Mouse (Mus musculus) left cerebral cortex, postnatal 25 days (tissue): ENCODE measurements at regions not wholly inside any gene's neighbourhood (a gene's known extent, or its start where the extent isn't known, plus 50 kb on each side); places are given as distances from the start of the nearest gene placed in this dataset.

Experiments used
- DNase-seq, 2 experiments: peaks; one replicate each; pipeline ENCODE4 v3.0.0; 2022; ENCODE audit warnings: low spot score in 2 of 2, mixed read lengths in 1 of 2
- intact Hi-C: fragments of 180-260 bp; cut with DNase I; formaldehyde crosslinking; loops from one replicate; pipeline ENCODE4 v1.15.1; 2025

- intact Hi-C loops, result loop anchor here (5.0 kb wide), 1 partner anchor 358 kb away; no protein-coding TSS in a partner anchor
- DNase-seq, result peak in 1 of 2 experiments; percentile 35
Measured at GRCm38 (mm10) chr17:14544343-14545002, 149.6 kb downstream of the Thbs2 start.

GRCm38 (mm10) chr17:14541035-14541434 lies 153.0 kb downstream of the Thbs2 start:
- intact Hi-C loops, result no loop called here
- no peak for DNase-seq

DNA sequence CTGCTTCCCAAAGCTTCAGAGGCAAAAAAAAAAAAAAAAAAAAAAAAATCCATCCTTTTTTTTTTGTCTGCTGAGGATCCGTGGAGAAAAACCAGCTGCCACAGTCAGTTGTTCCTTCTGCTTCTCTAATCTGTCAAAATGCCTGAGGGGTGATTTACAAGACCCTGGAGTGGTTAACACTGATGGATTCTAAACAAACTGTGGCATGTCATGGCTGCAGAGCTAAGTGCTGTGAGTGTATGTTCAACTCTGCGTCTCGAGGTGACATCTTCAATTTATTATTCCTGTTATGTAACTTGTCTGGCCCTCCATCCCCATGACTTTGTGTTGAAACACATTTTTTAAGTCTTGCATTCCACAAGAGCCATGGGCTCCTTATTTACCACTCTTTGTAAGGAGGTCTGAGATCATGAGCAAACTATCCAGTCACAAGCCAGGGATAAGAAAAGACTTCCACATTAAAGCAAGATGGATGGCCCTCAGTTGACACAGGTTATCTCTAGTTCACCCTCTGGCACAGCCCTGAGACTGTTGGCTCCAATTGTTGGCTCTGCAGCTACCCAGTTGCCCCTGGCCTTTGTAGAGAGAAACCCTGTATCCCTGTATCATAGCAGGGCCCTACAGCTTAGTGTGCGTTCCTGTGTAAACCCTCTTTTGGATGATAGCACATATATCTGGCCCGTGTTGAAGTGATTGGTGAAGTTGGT lies 153.6 kb downstream of the Thbs2 start:
- intact Hi-C loops, result no loop called here
- DNase-seq, result no peak

DNA sequence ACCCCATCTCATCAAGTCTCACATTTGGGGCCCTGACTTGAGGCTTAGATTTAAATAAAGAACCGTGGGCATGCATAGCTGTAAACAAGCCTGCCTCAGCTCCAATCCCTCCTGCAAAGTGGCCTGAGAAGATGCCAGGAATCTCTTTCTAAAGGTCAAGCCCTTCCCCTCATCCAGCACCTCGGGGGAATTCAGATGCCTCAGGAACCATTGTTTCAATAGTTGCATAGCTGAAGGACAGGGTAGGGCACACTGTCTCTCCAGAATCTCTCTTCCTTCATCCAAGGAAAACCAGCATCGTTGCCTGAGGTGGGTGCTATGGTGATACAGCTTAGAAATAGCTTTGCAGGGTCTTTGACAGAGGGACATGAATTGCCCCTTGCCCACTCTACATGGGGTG lies 154.4 kb downstream of the Thbs2 start:
- intact Hi-C loops, result no loop called here
- no peak for DNase-seq

- peak in 1 of 2 experiments; percentile 21 for DNase-seq
- intact Hi-C loops, result no loop called here
Measured at GRCm38 (mm10) chr17:14539191-14539590, 154.8 kb downstream of the Thbs2 start.

DNA sequence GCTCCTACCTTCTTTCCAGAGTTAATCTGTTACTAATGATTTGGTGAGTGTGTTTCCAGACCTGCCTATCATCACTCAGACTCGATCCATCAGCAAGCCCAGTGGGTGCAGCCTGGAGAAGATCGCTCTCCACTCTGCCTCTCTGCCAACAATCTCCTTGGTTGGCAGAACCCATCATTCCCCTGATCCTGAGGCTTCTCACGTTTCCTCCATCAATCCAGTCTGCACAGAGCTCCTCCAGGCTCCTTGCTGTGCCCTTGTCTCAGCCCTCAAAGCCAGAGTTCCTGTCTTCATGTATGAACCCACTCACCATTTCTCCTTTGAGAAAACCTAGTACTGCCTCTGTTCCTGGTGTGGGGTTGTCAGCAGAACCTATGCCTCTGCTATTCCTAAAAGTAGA lies 155.5 kb downstream of the Thbs2 start:
- DNase-seq, result no peak
- intact Hi-C loops, result no loop called here

DNA sequence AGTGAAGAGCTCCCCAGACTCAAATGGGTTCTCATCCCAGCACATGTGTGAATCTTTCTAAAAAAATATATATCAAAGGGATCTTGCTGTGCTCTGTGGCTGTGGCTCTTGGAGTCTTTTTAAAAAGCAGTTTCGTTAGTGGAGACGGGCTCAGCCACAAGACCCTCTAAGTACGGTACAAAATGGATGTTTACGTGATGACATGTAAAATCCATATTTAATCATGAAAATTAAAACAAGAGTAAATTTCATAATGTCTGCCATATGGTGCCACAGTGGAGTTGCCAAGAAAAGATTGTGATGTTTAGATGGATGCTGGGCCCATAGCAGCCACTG lies 161.1 kb downstream of the Thbs2 start:
- intact Hi-C loops, result no loop called here
- DNase-seq, result no peak

DNA sequence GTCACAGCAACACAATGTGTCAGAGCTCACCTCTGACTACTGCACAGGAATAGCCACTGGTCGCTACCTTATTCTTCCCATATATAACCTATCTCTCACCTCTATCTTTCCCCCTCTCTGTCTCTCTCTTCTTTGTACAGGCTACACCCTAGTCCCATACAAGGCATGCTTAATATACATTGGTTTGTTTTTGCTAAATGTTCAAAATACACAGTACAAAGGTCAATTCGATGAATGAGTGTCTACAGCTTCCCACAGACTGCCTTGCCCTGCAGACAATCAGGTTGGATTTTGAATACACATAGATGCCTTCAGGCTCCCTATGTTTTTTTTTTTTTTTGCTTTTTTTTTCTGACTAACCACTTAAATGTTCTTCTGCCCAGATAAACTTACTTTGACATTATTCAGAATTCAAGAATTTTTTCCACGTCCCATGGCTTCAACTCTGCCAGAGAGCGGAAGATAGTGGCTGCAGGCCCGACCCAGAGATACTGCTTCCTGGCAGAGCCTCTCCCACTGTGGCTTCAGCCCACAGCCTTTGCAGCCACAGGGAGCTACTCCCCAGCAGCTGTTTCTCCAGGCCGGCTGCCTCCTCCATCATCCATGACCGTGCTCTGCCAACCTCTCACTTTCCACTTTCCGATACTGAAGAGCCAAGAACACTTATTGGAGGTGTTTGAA lies 161.6 kb downstream of the Thbs2 start:
- intact Hi-C loops, result no loop called here
- peak in 1 of 2 experiments; percentile 58 for DNase-seq

DNA sequence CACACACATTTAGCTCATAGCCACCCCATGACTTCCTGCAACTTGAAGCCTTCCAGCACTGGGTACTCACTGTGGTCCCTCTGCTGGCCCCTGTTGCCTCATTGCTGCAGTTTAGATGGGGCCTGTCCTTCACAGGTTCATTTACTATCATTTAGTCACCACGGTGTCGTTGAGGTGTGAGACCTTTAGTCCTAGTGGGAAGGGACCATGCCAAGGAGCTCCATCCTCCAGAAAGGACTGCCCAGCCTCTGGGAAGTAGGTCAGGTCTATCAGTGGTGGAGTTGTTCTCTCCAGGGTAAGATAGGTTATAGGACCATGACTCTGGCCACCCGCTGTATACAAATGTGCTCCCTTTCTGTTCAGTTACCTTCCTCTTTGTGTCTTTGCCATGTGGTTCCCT lies 162.2 kb downstream of the Thbs2 start:
- DNase-seq, result no peak
- intact Hi-C loops, result no loop called here

DNA sequence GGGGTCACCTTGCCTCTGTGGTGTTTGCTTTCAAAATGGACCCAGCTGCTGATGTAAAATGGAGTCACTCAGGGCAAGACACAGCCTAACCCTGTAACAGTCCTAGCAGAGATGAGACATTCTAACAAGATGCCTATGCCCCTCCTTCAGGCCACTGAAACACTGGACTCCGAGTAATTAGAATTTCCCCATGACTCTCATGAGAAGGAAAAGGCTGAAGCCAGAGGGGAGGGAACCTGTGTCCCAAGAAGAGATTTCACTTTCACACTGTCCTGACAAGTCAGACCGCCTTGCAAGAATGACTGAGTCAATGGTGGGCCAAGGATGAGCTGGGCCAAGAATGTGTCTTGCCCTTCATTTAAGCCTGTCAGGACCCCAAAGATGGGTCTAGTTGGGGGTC lies 166.3 kb downstream of the Thbs2 start:
- intact Hi-C loops, result no loop called here
- no peak for DNase-seq

DNA sequence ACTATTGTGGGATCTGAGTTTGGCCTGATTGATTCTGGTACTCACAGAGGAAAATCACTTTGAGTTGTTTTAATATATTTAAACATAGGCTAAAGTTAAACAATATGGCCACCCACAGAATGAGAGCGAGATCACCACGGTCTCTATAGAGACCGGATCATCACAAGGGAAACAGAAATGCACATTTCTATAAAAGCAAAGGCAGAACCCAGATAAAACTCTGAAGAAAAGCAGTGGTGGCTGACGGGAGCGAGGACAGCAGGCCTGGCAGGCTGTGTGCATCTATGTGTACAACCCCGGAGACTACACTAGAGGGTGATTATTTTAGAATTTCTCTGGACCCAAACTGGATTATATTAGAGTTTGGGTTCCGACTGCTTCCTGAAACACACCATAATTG lies 168.8 kb downstream of the Thbs2 start:
- intact Hi-C loops, result no loop called here
- DNase-seq, result peak in 1 of 2 experiments; percentile 20

GRCm38 (mm10) chr17:14524426-14525236 lies 169.4 kb downstream of the Thbs2 start:
- intact Hi-C loops, result loop anchor here (1.0 kb wide), 1 partner anchor 380 kb away; no protein-coding TSS in a partner anchor
- peak; percentile 70 to 74 for DNase-seq

GRCm38 (mm10) chr17:14522011-14522410 lies 172.0 kb downstream of the Thbs2 start:
- intact Hi-C loops, result no loop called here
- DNase-seq, result peak in 1 of 2 experiments; percentile 19

- intact Hi-C loops, result loop anchor here (1.0 kb wide), 1 partner anchor 288 kb away; no protein-coding TSS in a partner anchor
- peak; percentile 75 to 83 for DNase-seq
Measured at GRCm38 (mm10) chr17:14520565-14520964, 173.5 kb downstream of the Thbs2 start.

- no peak for DNase-seq
- intact Hi-C loops, result loop anchor here (5.0 kb wide), 1 partner anchor 402 kb away; no protein-coding TSS in a partner anchor
Measured at GRCm38 (mm10) chr17:14519367-14519766, 174.7 kb downstream of the Thbs2 start.

GRCm38 (mm10) chr17:14518216-14518615 lies 175.8 kb downstream of the Thbs2 start:
- no peak for DNase-seq
- intact Hi-C loops, result loop anchor here (5.0 kb wide), 1 partner anchor 401 kb away; no protein-coding TSS in a partner anchor

GRCm38 (mm10) chr17:14517368-14517767 lies 176.7 kb downstream of the Thbs2 start:
- DNase-seq, result no peak
- intact Hi-C loops, result loop anchor here (5.0 kb wide), 1 partner anchor 400 kb away; no protein-coding TSS in a partner anchor

DNA sequence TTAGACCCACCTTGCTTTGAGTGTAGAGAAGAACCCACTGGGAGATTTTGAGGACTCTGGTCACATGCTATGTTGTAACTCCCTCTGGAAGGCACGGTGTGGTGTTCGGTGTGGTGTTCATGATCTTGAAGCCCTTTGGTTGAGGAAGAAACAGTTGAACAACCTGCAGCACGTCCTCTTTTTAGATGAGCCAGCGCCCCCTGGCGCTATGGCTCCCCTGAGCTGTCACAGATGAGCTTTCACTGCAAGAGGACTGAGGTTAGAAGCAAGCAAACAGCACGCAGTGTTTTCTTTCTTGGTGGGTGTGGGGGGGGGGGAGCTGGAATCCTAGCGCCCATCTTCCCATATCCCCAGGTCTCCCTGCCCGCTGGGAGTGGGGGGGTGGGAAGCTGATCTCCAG lies 177.9 kb downstream of the Thbs2 start:
- peak; percentile 49 to 75 for DNase-seq
- intact Hi-C loops, result loop anchor here (1.0 to 5.0 kb wide), 3 partner anchors 228 to 399 kb away; no protein-coding TSS in a partner anchor

DNA sequence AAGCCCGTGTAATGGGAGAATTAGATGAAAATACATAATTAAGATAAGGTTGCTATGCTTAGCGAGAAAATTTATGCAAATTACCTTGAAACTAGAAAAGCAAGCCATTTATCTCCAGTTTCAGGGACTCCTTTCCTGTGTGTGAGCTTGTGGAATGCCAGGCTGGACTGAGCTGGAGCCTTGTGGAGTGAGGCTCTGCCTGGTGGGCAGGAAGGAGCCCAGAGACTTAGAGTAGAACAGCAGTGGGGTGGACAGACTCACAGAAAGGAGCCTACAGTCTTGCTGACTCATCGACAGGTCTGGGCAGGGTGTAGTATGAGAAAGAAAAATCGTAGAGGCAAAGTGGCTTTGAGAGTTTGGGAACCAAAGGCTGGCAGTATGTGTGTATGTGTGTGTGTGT lies 180.6 kb downstream of the Thbs2 start:
- no peak for DNase-seq
- intact Hi-C loops, result no loop called here

- DNase-seq, result no peak
- intact Hi-C loops, result no loop called here
Measured at GRCm38 (mm10) chr17:14510486-14510885, 183.5 kb downstream of the Thbs2 start.
